Mouse (Mus musculus) CH12.LX (cell line): ENCODE measurements at regions not wholly inside any gene's neighbourhood (a gene's known extent, or its start where the extent isn't known, plus 50 kb on each side); places are given as distances from the start of the nearest gene placed in this dataset.
A peak's percentile ranks its signal among the peaks of the same experiment; 100 is the strongest.

Experiments
- DNase-seq: peaks from one replicate; pipeline ENCODE4 v3.0.0-alpha.2; 2013; ENCODE audit errors: extremely low read depth
- H3K27ac ChIP-seq: 2 replicates; pipeline ENCODE4 v1.5.1; 2012; ENCODE audit warnings: low read depth, mild to moderate bottlenecking, control low read depth, moderate library complexity; ENCODE audit not compliant: insufficient read depth
- H3K27me3 ChIP-seq: replicated peaks from 2 replicates; pipeline ENCODE3; 2012; ENCODE audit warnings: inconsistent platforms
- H3K36me3 ChIP-seq, 2 experiments: replicated peaks in 1 of 2; 2 replicates each; pipeline versions ENCODE3 to v1.6.1; 2012; ENCODE audit warnings: inconsistent platforms in 1 of 2, low read length in 1 of 2, mild to moderate bottlenecking in 1 of 2, mixed read lengths in 1 of 2, moderate library complexity in 1 of 2; ENCODE audit not compliant: control insufficient read depth in 1 of 2, insufficient read depth in 1 of 2
- H3K4me1 ChIP-seq, 2 experiments: 2 replicates each; pipeline ENCODE4 v1.6.1; 2012; ENCODE audit warnings: inconsistent platforms in 1 of 2, moderate library complexity in 1 of 2; ENCODE audit not compliant: insufficient read depth in 2 of 2, control insufficient read depth in 1 of 2
- H3K4me2 ChIP-seq: 2 replicates; pipeline ENCODE4 v1.6.1; 2012; ENCODE audit warnings: low read depth, mild to moderate bottlenecking, control low read depth; ENCODE audit not compliant: poor library complexity, insufficient read depth, severe bottlenecking
- H3K4me3 ChIP-seq, 3 experiments: fragments of 150-350 bp in 1 of 3; sonication (generic) in 1 of 3; replicated peaks in 1 of 3; 2 replicates each; pipeline versions ENCODE3 to v1.5.1; 2011 to 2012; ENCODE audit warnings: low read depth in 2 of 3, low read length in 2 of 3, mild to moderate bottlenecking in 2 of 3, moderate library complexity in 2 of 3, control low read depth in 1 of 3, improper control_type of control experiment in 1 of 3, inconsistent platforms in 1 of 3, mixed read lengths in 1 of 3; ENCODE audit not compliant: poor library complexity in 1 of 3
- H3K79me2 ChIP-seq: replicated peaks from 2 replicates; pipeline ENCODE4 v1.6.1; 2012; ENCODE audit warnings: mild to moderate bottlenecking, moderate library complexity; ENCODE audit not compliant: control insufficient read depth, poor library complexity, insufficient read depth, severe bottlenecking; ENCODE audit errors: extremely low read depth
- H3K9ac ChIP-seq: 2 replicates; pipeline ENCODE4 v1.6.1; 2012; ENCODE audit warnings: low read depth, mild to moderate bottlenecking, control low read depth, moderate library complexity; ENCODE audit not compliant: insufficient read depth
- H3K9me3 ChIP-seq: replicated peaks from 2 replicates; pipeline ENCODE3; 2012; ENCODE audit warnings: low read length, inconsistent platforms, mixed read lengths
- BHLHE40 ChIP-seq: IDR thresholded peaks from 2 replicates; pipeline ENCODE4 v1.6.1; 2011; ENCODE audit warnings: mild to moderate bottlenecking, low read depth, low read length, improper control_type of control experiment
- CHD1 ChIP-seq: IDR thresholded peaks from 2 replicates; pipeline ENCODE4 v1.6.1; 2012; ENCODE audit warnings: low read depth, low read length, improper control_type of control experiment, inconsistent platforms
- CHD2 ChIP-seq: IDR thresholded peaks from 2 replicates; pipeline ENCODE4 v1.6.1; 2011; ENCODE audit warnings: low read length, improper control_type of control experiment
- E2F4 ChIP-seq: IDR thresholded peaks from 2 replicates; pipeline ENCODE4 v1.6.1; 2011; ENCODE audit warnings: low read depth, low read length, improper control_type of control experiment; ENCODE audit not compliant: insufficient replicate concordance
- ELF1 ChIP-seq: IDR thresholded peaks from 2 replicates; pipeline ENCODE4 v1.6.1; 2014; ENCODE audit warnings: low read depth, mild to moderate bottlenecking, inconsistent platforms, low read length, improper control_type of control experiment
- EP300 ChIP-seq: IDR thresholded peaks from 2 replicates; pipeline ENCODE4 v1.6.1; 2011; ENCODE audit warnings: low read length, improper control_type of control experiment
- ETS1 ChIP-seq: conservative IDR thresholded peaks from 2 replicates; pipeline ENCODE4 v1.6.1; 2012; ENCODE audit warnings: low read depth, mild to moderate bottlenecking, inconsistent platforms, low read length, improper control_type of control experiment, moderate library complexity
- IRF4 ChIP-seq: IDR thresholded peaks from 2 replicates; pipeline ENCODE4 v1.6.1; 2014; ENCODE audit warnings: low read depth, mild to moderate bottlenecking, inconsistent platforms, low read length, improper control_type of control experiment
- JUND ChIP-seq: conservative IDR thresholded peaks from 2 replicates; pipeline ENCODE4 v1.6.1; 2011; ENCODE audit warnings: low read depth, low read length, improper control_type of control experiment
- MAFK ChIP-seq: IDR thresholded peaks from 2 replicates; pipeline ENCODE4 v1.6.1; 2011; ENCODE audit warnings: low read length, improper control_type of control experiment; ENCODE audit not compliant: insufficient replicate concordance
- MAZ ChIP-seq: IDR thresholded peaks from 2 replicates; pipeline ENCODE4 v1.6.1; 2012; ENCODE audit warnings: low read depth, mild to moderate bottlenecking, inconsistent platforms, low read length, improper control_type of control experiment, moderate library complexity
- MEF2A ChIP-seq: IDR thresholded peaks from 2 replicates; pipeline ENCODE4 v1.6.1; 2014; ENCODE audit warnings: low read depth, mild to moderate bottlenecking, inconsistent platforms, low read length, improper control_type of control experiment, borderline replicate concordance
- NRF1 ChIP-seq: IDR thresholded peaks from 2 replicates; pipeline ENCODE4 v1.6.1; 2014; ENCODE audit warnings: low read depth, mild to moderate bottlenecking, inconsistent platforms, low read length, improper control_type of control experiment, moderate library complexity
- UBTF ChIP-seq: IDR thresholded peaks from 2 replicates; pipeline ENCODE4 v1.6.1; 2012; ENCODE audit warnings: low read depth, mild to moderate bottlenecking, inconsistent platforms, low read length, improper control_type of control experiment, moderate library complexity
- USF1 ChIP-seq: IDR thresholded peaks from 2 replicates; pipeline ENCODE4 v1.6.1; 2014; ENCODE audit warnings: low read depth, mild to moderate bottlenecking, inconsistent platforms, low read length, improper control_type of control experiment
- USF2 ChIP-seq: conservative IDR thresholded peaks from 2 replicates; pipeline ENCODE4 v1.6.1; 2011; ENCODE audit warnings: low read depth, low read length, improper control_type of control experiment
- dilution Hi-C: fragments of 300-500 bp; cut with MboI; formaldehyde crosslinking; loops from 2 replicates; pipeline ENCODE4 v1.14.3; 2020; ENCODE audit warnings: low sequenced_read_pairs; ENCODE audit not compliant: extremely low pct_unique_long_range_greater_than_20kb, extremely low pct_ligation_motif_present
- in situ Hi-C: fragments of 300-500 bp; cut with MboI; formaldehyde crosslinking; loops from 3 replicates; pipeline ENCODE4 v1.14.3; 2019; ENCODE audit warnings: low sequenced_read_pairs, low pct_ligation_motif_present, low pct_unique_long_range_greater_than_20kb, mixed read lengths

DNA sequence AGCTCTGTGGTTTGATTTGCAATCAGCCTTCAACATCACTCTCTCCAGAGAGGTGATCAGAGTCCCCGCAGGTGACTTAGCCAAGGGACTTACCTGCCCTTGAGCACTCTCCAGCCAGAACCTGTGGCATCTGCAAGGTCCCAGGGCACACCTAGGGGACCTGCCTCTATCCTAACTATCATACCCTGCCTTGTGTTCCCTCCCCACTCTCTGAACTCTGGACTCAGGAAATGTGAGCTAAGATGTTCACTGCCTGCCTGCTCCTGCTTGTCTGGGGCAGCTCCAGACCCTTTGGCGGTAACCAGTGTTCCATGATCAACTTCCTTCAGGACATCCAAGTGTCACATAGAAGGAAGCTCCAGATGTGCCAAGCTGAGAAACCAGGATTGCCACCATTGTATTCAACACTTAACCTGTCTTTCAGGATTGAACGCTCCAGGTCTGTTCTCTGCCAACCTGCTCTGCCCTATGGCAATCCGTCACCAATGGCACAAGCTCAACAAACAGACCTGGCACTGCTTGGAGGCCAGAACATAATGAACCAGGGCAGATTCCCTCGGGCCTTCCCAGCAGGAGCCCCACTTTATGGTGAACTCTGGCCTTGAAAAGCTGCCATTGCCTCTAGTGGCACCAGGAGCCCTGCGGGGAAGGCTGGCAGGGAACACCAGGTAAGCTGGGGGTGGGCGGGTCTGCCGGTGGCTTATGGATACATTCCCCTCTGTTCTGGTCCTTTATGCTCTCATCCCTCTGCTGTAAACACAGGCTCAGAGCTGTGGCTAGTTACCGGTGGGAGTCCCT lies 223.2 kb downstream of the Tle3 start:
- in situ Hi-C loops (no loop called here), dilution Hi-C loops (no loop called here)
- Histone ChIP-seq H3K27ac (no peak overlapping the region), H3K9ac (no peak overlapping the region), H3K4me2 (no peak overlapping the region), H3K4me3 (no peak overlapping the region), H3K9me3 (no peaks in the 10 kb centered on the region), H3K4me1 (peaks cover 14 to 38% of the 10 kb centered on the region in 2 experiments), H3K36me3 (no peaks in the 10 kb centered on the region), H3K27me3 (no peaks in the 10 kb centered on the region), H3K79me2 (no peaks in the 10 kb centered on the region)
- TF ChIP-seq NRF1 = no peak
- no peak for DNase-seq

DNA sequence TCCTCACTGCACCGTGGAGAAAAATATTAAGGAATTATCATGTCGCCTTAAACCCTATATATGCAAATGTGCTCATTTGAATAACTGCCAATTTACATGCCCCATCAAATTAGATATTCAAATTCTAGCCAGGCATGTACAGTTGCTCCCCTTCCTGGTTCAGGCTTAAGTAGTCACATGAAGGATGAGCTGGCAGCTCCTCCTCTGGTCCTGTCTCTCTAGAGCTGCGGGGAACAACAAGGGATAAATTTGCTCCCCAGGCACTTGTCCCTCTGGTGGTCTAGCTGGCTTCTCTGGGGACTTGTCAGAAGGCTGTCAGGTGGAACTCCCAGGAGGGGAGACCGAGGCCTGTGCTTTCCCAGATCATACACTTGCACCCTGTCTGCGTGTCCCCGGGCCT lies 221.8 kb downstream of the Tle3 start:
- dilution Hi-C loops (no loop called here), in situ Hi-C loops (no loop called here)
- H3K36me3 ChIP-seq = no peaks in the 10 kb centered on the region

DNA sequence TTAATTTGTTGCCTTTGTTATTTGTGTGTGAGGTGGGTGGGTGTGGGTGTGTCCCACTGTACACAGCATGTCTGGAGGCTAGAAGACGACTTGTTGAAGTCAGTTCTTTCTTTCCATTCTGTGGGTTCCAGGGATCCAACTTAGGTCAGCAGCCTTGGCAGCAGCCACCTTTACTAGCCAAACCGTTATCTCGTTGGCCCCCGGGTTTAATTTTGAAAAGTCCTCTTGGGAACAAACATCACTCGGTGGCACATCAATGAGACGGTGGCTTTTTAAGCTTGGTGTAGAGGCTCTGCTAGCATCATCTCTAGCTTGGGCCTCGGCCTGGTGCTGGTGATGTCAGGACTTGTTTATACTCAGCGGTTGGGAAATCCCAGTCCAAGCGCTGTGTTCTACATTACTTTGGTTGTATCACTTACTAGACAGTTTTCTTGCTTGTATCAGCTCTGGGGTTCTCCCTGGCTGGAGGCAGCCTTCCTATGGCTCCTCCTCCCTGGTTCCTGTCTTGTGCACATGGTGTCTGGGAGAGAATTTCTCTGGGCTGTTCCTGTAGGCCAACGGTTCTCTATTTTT lies 217.6 kb downstream of the Tle3 start:
- H3K9ac ChIP-seq = no peak overlapping the region
- no peak overlapping the region for H3K4me3 ChIP-seq
- H3K9me3 ChIP-seq = no peaks in the 10 kb centered on the region
- no peak overlapping the region for H3K4me2 ChIP-seq
- peak; percentile 63 for DNase-seq
- H3K79me2 ChIP-seq = no peaks in the 10 kb centered on the region
- dilution Hi-C loops = no loop called here
- H3K27ac ChIP-seq = no peak overlapping the region
- TF ChIP-seq USF1 (no peak), EP300 (no peak), MAZ (0 out of 2 replicates have a peak, but pooled peaks have one; percentile 57), USF2 (no peak), JUND (no peak), E2F4 (no peak), MAFK (peak; percentile 51; the same call in 1 of the 2 replicates), CHD1 (no peak), MEF2A (0 out of 2 replicates have a peak, but pooled peaks have one; percentile 26), IRF4 (peak; percentile 40; the same call in 1 of the 2 replicates), ETS1 (peak; percentile 52; the same call in 1 of the 2 replicates), NRF1 (no peak)
- in situ Hi-C loops = no loop called here
- no peaks in the 10 kb centered on the region for H3K27me3 ChIP-seq
- no peaks in the 10 kb centered on the region for H3K36me3 ChIP-seq
- H3K4me1 ChIP-seq = peaks cover 20 to 47% of the 10 kb centered on the region in 2 experiments

More for the DNA sequence above, 221.8 kb downstream of the Tle3 start:
- H3K9me3 ChIP-seq = no peaks in the 10 kb centered on the region
- DNase-seq = peak; percentile 51
- H3K4me1 ChIP-seq = peaks cover 21 to 49% of the 10 kb centered on the region in 2 experiments
- no peak overlapping the region for H3K4me2 ChIP-seq
- no peak for TF ChIP-seq CHD2
- TF ChIP-seq ELF1 = peak; percentile 26; the same call in 1 of the 2 replicates
- 0 out of 2 replicates have a peak, but pooled peaks have one; percentile 6 for TF ChIP-seq ETS1
- TF ChIP-seq UBTF = no peak
- TF ChIP-seq BHLHE40 = peak; percentile 48; the same call in 1 of the 2 replicates
- H3K27ac ChIP-seq = no peak overlapping the region
- H3K4me3 ChIP-seq = no peak overlapping the region
- H3K9ac ChIP-seq = no peak overlapping the region
- no peaks in the 10 kb centered on the region for H3K27me3 ChIP-seq
- H3K79me2 ChIP-seq = no peaks in the 10 kb centered on the region
